Mouse (Mus musculus) MEL (cell line): ENCODE measurements around the gene Kctd10. TPM values are rescaled to one million over a fixed set of nuclear protein-coding genes. Genes with fewer than 3 reads are reported as not detected.
A peak's percentile ranks its signal among the peaks of the same experiment; 100 is the strongest.

Experiments
- DNase-seq: peaks from one replicate; pipeline ENCODE4 v3.0.0; 2011; ENCODE audit warnings: low read depth, low spot score
- H3K27ac ChIP-seq: 2 replicates; pipeline ENCODE4 v1.5.1; 2012; ENCODE audit warnings: low read depth, mild to moderate bottlenecking, control low read depth, low read length, moderate library complexity; ENCODE audit not compliant: control insufficient read depth
- H3K27me3 ChIP-seq, 2 experiments: fragments of 150-350 bp in 1 of 2; sonication (generic) in 1 of 2; 2 replicates each; pipeline ENCODE4 v1.6.1; 2012; ENCODE audit warnings: low read length in 2 of 2, mild to moderate bottlenecking in 2 of 2, improper control_type of control experiment in 1 of 2, moderate library complexity in 1 of 2; ENCODE audit not compliant: insufficient read depth in 2 of 2, control insufficient read depth in 1 of 2
- H3K36me3 ChIP-seq, 2 experiments: 2 replicates each; pipeline ENCODE4 v1.6.1; 2012 to 2014; ENCODE audit warnings: low read length in 2 of 2, improper control_type of control experiment in 1 of 2, inconsistent platforms in 1 of 2, mild to moderate bottlenecking in 1 of 2; ENCODE audit not compliant: insufficient read depth in 2 of 2, control insufficient read depth in 1 of 2
- H3K4me1 ChIP-seq, 2 experiments: fragments of 150-350 bp in 1 of 2; sonication (generic) in 1 of 2; 2 replicates each; pipeline ENCODE4 v1.6.1; 2012; ENCODE audit warnings: low read length in 2 of 2, improper control_type of control experiment in 1 of 2, mild to moderate bottlenecking in 1 of 2; ENCODE audit not compliant: insufficient read depth in 2 of 2, control insufficient read depth in 1 of 2
- H3K4me3 ChIP-seq, 2 experiments: fragments of 150-350 bp in 1 of 2; sonication (generic) in 1 of 2; 2 replicates each; pipeline ENCODE4 v1.5.1; 2012; ENCODE audit warnings: low read depth in 2 of 2, low read length in 2 of 2, mild to moderate bottlenecking in 2 of 2, moderate library complexity in 2 of 2, control low read depth in 1 of 2, improper control_type of control experiment in 1 of 2; ENCODE audit not compliant: control insufficient read depth in 1 of 2, insufficient read depth in 1 of 2
- H3K79me2 ChIP-seq: 2 replicates; pipeline ENCODE4 v1.6.1; 2012; ENCODE audit warnings: mild to moderate bottlenecking, low read length, moderate library complexity; ENCODE audit not compliant: control insufficient read depth, poor library complexity, insufficient read depth
- H3K9ac ChIP-seq: 2 replicates; pipeline ENCODE4 v1.6.1; 2012; ENCODE audit warnings: low read depth, mild to moderate bottlenecking, control low read depth, low read length, moderate library complexity; ENCODE audit not compliant: control insufficient read depth, poor library complexity, severe bottlenecking
- H3K9me3 ChIP-seq: fragments of 150-350 bp; sonication (generic); replicated peaks from 2 replicates; pipeline ENCODE4 v1.6.1; 2012; ENCODE audit warnings: mild to moderate bottlenecking, low read length, improper control_type of control experiment, moderate library complexity; ENCODE audit not compliant: insufficient read depth
- BHLHE40 ChIP-seq: IDR thresholded peaks from 2 replicates; pipeline ENCODE4 v1.6.1; 2012; ENCODE audit warnings: low read depth, mild to moderate bottlenecking, inconsistent platforms, low read length, improper control_type of control experiment, borderline replicate concordance
- CHD1 ChIP-seq: IDR thresholded peaks from 2 replicates; pipeline ENCODE4 v1.6.1; 2012; ENCODE audit warnings: low read depth, mild to moderate bottlenecking, inconsistent platforms, low read length, improper control_type of control experiment
- CHD2 ChIP-seq: IDR thresholded peaks from 2 replicates; pipeline ENCODE4 v1.6.1; 2011; ENCODE audit warnings: low read length, improper control_type of control experiment
- CTCF ChIP-seq, 3 experiments: IDR thresholded peaks in 2 of 3; conservative IDR thresholded peaks in 1 of 3; 2 replicates each; pipeline ENCODE4 v1.5.1; 2011 to 2012; ENCODE audit warnings: low read length in 3 of 3, low read depth in 2 of 3, mild to moderate bottlenecking in 2 of 3, improper control_type of control experiment in 1 of 3, inconsistent platforms in 1 of 3, mixed read lengths in 1 of 3, moderate library complexity in 1 of 3; ENCODE audit not compliant: control insufficient read depth in 1 of 3, insufficient read depth in 1 of 3, poor library complexity in 1 of 3, severe bottlenecking in 1 of 3
- ELF1 ChIP-seq: IDR thresholded peaks from 2 replicates; pipeline ENCODE4 v1.6.1; 2014; ENCODE audit warnings: low read depth, mild to moderate bottlenecking, inconsistent platforms, low read length, improper control_type of control experiment, moderate library complexity
- ETS1 ChIP-seq: IDR thresholded peaks from 2 replicates; pipeline ENCODE4 v1.6.1; 2012; ENCODE audit warnings: low read depth, mild to moderate bottlenecking, inconsistent platforms, low read length, improper control_type of control experiment, moderate library complexity
- GABPA ChIP-seq: IDR thresholded peaks from 2 replicates; pipeline ENCODE4 v1.6.1; 2012; ENCODE audit warnings: low read depth, mild to moderate bottlenecking, inconsistent platforms, low read length, improper control_type of control experiment, moderate library complexity
- GATA1 ChIP-seq: IDR thresholded peaks from 2 replicates; pipeline ENCODE4 v1.6.1; 2011; ENCODE audit warnings: low read depth, low read length, improper control_type of control experiment
- JUND ChIP-seq: IDR thresholded peaks from 2 replicates; pipeline ENCODE4 v1.6.1; 2011; ENCODE audit warnings: low read depth, mild to moderate bottlenecking, improper control_type of control experiment, low read length
- KAT2A ChIP-seq: conservative IDR thresholded peaks from 2 replicates; pipeline ENCODE4 v1.6.1; 2012; ENCODE audit warnings: low read depth, low read length, improper control_type of control experiment, inconsistent platforms
- MAX ChIP-seq: IDR thresholded peaks from 2 replicates; pipeline ENCODE4 v1.6.1; 2011; ENCODE audit warnings: low read length, improper control_type of control experiment
- MEF2A ChIP-seq: IDR thresholded peaks from 2 replicates; pipeline ENCODE4 v1.6.1; 2014; ENCODE audit warnings: low read depth, mild to moderate bottlenecking, inconsistent platforms, low read length, improper control_type of control experiment; ENCODE audit not compliant: poor library complexity, insufficient replicate concordance, severe bottlenecking; ENCODE audit errors: extremely low read depth
- MYB ChIP-seq: IDR thresholded peaks from 2 replicates; pipeline ENCODE4 v1.6.1; 2011; ENCODE audit warnings: mild to moderate bottlenecking, low read depth, low read length, improper control_type of control experiment
- POLR2A ChIP-seq, 2 experiments: IDR thresholded peaks; 2 replicates each; pipeline ENCODE4 v1.6.1; 2011 to 2012; ENCODE audit warnings: low read length in 2 of 2, mild to moderate bottlenecking in 2 of 2, control low read depth in 1 of 2, improper control_type of control experiment in 1 of 2, low read depth in 1 of 2, moderate library complexity in 1 of 2; ENCODE audit not compliant: control insufficient read depth in 1 of 2, insufficient read depth in 1 of 2, poor library complexity in 1 of 2
- POLR2AphosphoS2 ChIP-seq: IDR thresholded peaks from 2 replicates; pipeline ENCODE4 v1.6.1; 2011; ENCODE audit warnings: low read length, improper control_type of control experiment
- POLR2AphosphoS5 ChIP-seq: IDR thresholded peaks from 2 replicates; pipeline ENCODE4 v1.6.1; 2012; ENCODE audit warnings: low read depth, borderline replicate concordance, mild to moderate bottlenecking, inconsistent platforms, low read length, moderate library complexity, mixed read lengths
- RCOR1 ChIP-seq: IDR thresholded peaks from 2 replicates; pipeline ENCODE4 v1.6.1; 2012; ENCODE audit warnings: low read depth, mild to moderate bottlenecking, inconsistent platforms, low read length, improper control_type of control experiment
- SIN3A ChIP-seq: IDR thresholded peaks from 2 replicates; pipeline ENCODE4 v1.6.1; 2012; ENCODE audit warnings: low read length, improper control_type of control experiment, inconsistent platforms
- SMC3 ChIP-seq: IDR thresholded peaks from 2 replicates; pipeline ENCODE4 v1.6.1; 2011; ENCODE audit warnings: low read depth, low read length, improper control_type of control experiment
- TBP ChIP-seq: IDR thresholded peaks from 2 replicates; pipeline ENCODE4 v1.8.0; 2011; ENCODE audit warnings: low read depth, low read length, improper control_type of control experiment
- TCF12 ChIP-seq: IDR thresholded peaks from 2 replicates; pipeline ENCODE4 v1.6.1; 2014; ENCODE audit warnings: low read depth, mild to moderate bottlenecking, inconsistent platforms, low read length, improper control_type of control experiment, moderate library complexity
- UBTF ChIP-seq: IDR thresholded peaks from 2 replicates; pipeline ENCODE4 v1.6.1; 2012; ENCODE audit warnings: low read depth, mild to moderate bottlenecking, inconsistent platforms, low read length, improper control_type of control experiment, moderate library complexity, borderline replicate concordance; ENCODE audit not compliant: insufficient read depth
- USF1 ChIP-seq: IDR thresholded peaks from 2 replicates; pipeline ENCODE4 v1.6.1; 2014; ENCODE audit warnings: low read depth, mild to moderate bottlenecking, inconsistent platforms, low read length, improper control_type of control experiment, moderate library complexity
- ZKSCAN1 ChIP-seq: IDR thresholded peaks from 2 replicates; pipeline ENCODE4 v1.6.1; 2012; ENCODE audit warnings: low read depth, mild to moderate bottlenecking, inconsistent platforms, low read length, improper control_type of control experiment, moderate library complexity
- ZNF384 ChIP-seq: IDR thresholded peaks from 2 replicates; pipeline ENCODE4 v1.6.1; 2012; ENCODE audit warnings: low read depth, mild to moderate bottlenecking, inconsistent platforms, low read length, improper control_type of control experiment
- polyA plus RNA-seq, 2 experiments: library from polyadenylated mRNA; stranded (reverse) in 1 of 2; unstranded in 1 of 2; fragments of >175 nt in 1 of 2; fragments of >200 nt in 1 of 2; gene quantifications; 2 replicates each; pipeline versions ENCODE4 v1.2.1 to v1.2.4; 2012; ENCODE audit warnings: low replicate concordance in 2 of 2, low read depth in 1 of 2; ENCODE audit not compliant: insufficient read length in 2 of 2, insufficient read depth in 1 of 2, missing spikeins in 1 of 2
- total RNA-seq: library from RNA; depleted of rRNA; stranded (reverse); fragments of 300-350 nt; gene quantifications from 2 replicates; pipeline ENCODE4 v1.2.3, GENCODE M21; 2012

The Kctd10 gene
- total and polyA plus RNA-seq, 3 experiments: 42.2 to 47.8 TPM; not detected in 1

GRCm38 (mm10) chr5:114379763-114380162 lies 545 bp downstream of the Kctd10 start:
- DNase-seq: no peak
- peak overlapping the region; percentile 44 for H3K27ac ChIP-seq
- peaks cover 13 to 33% of the 10 kb centered on the region in 2 experiments for H3K4me1 ChIP-seq
- no peaks in the 10 kb centered on the region for H3K9me3 ChIP-seq
- TF ChIP-seq TBP (no peak), CHD1 (0 out of 2 replicates have a peak, but pooled peaks have one; percentile 15), JUND (no peak), GABPA (no peak), ZNF384 (no peak), TCF12 (no peak), UBTF (no peak), ETS1 (no peak)
- peaks cover 53% of the 10 kb centered on the region for H3K79me2 ChIP-seq
- peak overlapping the region; percentile 88 to 98 for H3K4me3 ChIP-seq
- peak overlapping the region; percentile 87 for H3K9ac ChIP-seq
- H3K27me3 ChIP-seq: no peaks in the 10 kb centered on the region
- peaks cover 0 to 23% of the 10 kb centered on the region in 2 experiments; a peak in 3 of 4 replicates for H3K36me3 ChIP-seq

- peaks cover 18 to 39% of the 10 kb centered on the region in 2 experiments for H3K4me1 ChIP-seq
Measured at GRCm38 (mm10) chr5:114378936-114379335, 1.4 kb downstream of the Kctd10 start.

GRCm38 (mm10) chr5:114378177-114378920 lies 2.0 kb downstream of the Kctd10 start:
- Histone ChIP-seq H3K4me1 (peaks cover 21 to 43% of the 10 kb centered on the region in 2 experiments), H3K27ac (peak overlapping the region; percentile 75), H3K9me3 (no peaks in the 10 kb centered on the region), H3K79me2 (peaks cover 49% of the 10 kb centered on the region), H3K27me3 (no peaks in the 10 kb centered on the region), H3K9ac (peak overlapping the region; percentile 87), H3K4me3 (peak overlapping the region; percentile 88 to 98), H3K36me3 (peaks cover 0 to 30% of the 10 kb centered on the region in 2 experiments; a peak in 3 of 4 replicates)
- DNase-seq: peak; percentile 59
- TF ChIP-seq GATA1 (peak; percentile 66), SMC3 (no peak), BHLHE40 (no peak), ELF1 (peak; percentile 62; the same call in 1 of the 2 replicates), ZNF384 (peak; percentile 96), MAX (no peak), CHD2 (no peak), ZKSCAN1 (no peak), RCOR1 (peak; percentile 41; the same call in 1 of the 2 replicates), ETS1 (peak; percentile 81), MYB (no peak), USF1 (no peak), MEF2A (no peak), SIN3A (peak; percentile 82), KAT2A (no peak)

More at GRCm38 (mm10) chr5:114378936-114379335, 1.4 kb downstream of the Kctd10 start:
- Histone ChIP-seq H3K36me3 (peaks cover 0 to 26% of the 10 kb centered on the region in 2 experiments; a peak in 3 of 4 replicates), H3K9me3 (no peaks in the 10 kb centered on the region), H3K27me3 (no peaks in the 10 kb centered on the region), H3K27ac (peak overlapping the region; percentile 39), H3K9ac (peak overlapping the region; percentile 87), H3K4me3 (peak overlapping the region; percentile 88 to 98), H3K79me2 (peaks cover 53% of the 10 kb centered on the region)
- TF ChIP-seq POLR2AphosphoS5: no peak
- no peak for TF ChIP-seq POLR2AphosphoS2
- no peak for TF ChIP-seq POLR2A (IDR thresholded peaks at IDR 0.05; ENCODE audit: control insufficient read depth in 1 of 2, insufficient read depth in 1 of 2, low read depth in 1 of 2, low read length in 2 of 2, poor library complexity in 1 of 2)
- no peak for TF ChIP-seq CTCF (IDR thresholded peaks at IDR 0.05 in 2 of 3, conservative IDR thresholded peaks at IDR 0.05 in 1 of 3; ENCODE audit: control insufficient read depth in 1 of 3, insufficient read depth in 1 of 3, low read depth in 2 of 3, low read length in 3 of 3, poor library complexity in 1 of 3, severe bottlenecking in 1 of 3)
- no peak for TF ChIP-seq USF1
- TF ChIP-seq TBP: no peak
- no peak for TF ChIP-seq CHD1
- no peak for TF ChIP-seq TCF12
- peak; percentile 47 for DNase-seq
